Mouse (Mus musculus): ENCODE results near the gene Cyp4a31. TPM values are rescaled to one million over a fixed set of nuclear protein-coding genes. Genes with fewer than 3 reads are reported as not detected.
"Not testable (repeated sequence)": the region's sequence is repeated elsewhere in the genome, so short reads cannot be mapped to it uniquely, and the experiment has no call there.

The Cyp4a31 gene
- polyA plus RNA-seq, 1 experiment from 2014 or later, result not detected

DNA sequence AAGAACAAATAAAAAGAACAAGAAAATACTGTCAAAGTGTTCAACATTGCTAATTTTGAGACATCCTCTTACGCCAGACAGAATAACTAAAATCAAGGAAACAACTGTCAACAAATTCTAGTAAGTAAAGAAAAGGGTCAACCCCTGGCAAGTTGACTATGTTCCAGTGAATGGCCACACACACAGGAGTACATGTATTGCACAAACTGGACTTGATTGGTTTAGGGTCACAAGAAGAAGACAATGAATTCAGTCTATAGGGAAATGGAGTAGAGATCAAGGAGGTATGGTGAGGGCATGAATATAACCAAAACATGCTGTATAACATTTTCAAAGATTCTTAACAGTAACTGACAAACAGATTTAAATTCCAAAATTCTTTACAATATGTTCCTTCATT, 32.9 kb downstream of the Cyp4a31 start:
- H3K27ac ChIP-seq, result no peak overlapping the region

DNA sequence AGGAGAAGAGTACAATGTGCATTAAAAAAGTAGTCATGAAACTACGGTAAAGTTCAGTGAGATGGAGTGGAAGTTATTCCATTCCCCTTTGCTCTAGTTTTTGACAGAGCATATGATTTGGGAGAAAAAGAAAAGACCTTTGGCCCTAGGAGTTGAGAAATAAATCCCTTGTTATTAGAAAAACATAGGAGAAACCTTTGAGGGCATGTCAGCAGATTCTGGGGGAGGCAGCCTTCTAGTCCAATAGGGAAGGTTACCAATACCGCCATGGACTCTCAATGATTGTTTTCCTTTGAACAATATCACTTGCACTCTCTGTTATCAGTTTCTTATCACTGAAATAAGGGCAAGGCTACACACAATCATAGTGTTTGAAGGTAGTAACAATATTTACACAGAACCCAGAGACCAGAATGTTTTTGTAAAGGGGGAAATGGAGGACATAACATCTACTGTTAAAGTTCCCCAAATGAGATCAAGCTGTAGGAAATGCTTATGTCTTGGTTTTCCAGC, 33.4 kb downstream of the Cyp4a31 start:
- Histone ChIP-seq H3K27ac (no peak overlapping the region), H3K36me3 (ENCODE audit: inconsistent target) (no peaks in the 10 kb centered on the region), H3K4me3 (ENCODE audit: inconsistent target) (no peak overlapping the region), H3K79me2 (ENCODE audit: inconsistent target) (no peaks in the 10 kb centered on the region)
- WGBS (ENCODE audit: missing documents), result 79% methylated on average over 2 of the region's 2 CpGs

More for the DNA sequence above, 32.9 kb downstream of the Cyp4a31 start:
- Histone ChIP-seq H3K4me3 (ENCODE audit: inconsistent target) (no peak overlapping the region), H3K36me3 (ENCODE audit: inconsistent target) (no peaks in the 10 kb centered on the region), H3K79me2 (ENCODE audit: inconsistent target) (no peaks in the 10 kb centered on the region)
- 94% methylated on average over 1 of the region's 1 CpGs for WGBS (ENCODE audit: missing documents)

DNA sequence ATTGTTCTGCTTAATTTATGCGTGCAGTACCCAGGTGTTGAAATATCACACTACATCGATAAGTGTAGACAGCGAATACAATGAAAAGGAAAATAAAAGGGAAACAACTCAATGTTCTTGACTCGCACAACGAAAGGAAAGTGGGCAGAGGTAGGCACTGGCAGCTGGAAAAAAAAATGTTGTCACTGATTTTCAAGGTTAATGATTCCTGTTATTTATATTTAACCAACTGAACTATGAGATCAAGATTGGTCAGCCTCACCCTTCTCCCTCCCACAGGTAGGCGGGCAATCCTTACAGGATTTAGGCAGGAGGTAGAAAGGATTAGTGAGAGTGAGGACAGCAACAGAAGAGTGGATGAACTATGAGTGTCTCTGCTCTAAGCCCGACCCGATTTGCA, 37.2 kb downstream of the Cyp4a31 start, which contains the start of gene Cyp4a32:
Gene Cyp4a32, plus strand, starts transcription at position 359 of the 400 bp plus-strand sequence.
- not testable (repeated sequence) for H3K4me3 ChIP-seq (ENCODE audit: inconsistent target)
- WGBS (ENCODE audit: missing documents), result 97% methylated on average over 8 of the region's 8 CpGs

DNA sequence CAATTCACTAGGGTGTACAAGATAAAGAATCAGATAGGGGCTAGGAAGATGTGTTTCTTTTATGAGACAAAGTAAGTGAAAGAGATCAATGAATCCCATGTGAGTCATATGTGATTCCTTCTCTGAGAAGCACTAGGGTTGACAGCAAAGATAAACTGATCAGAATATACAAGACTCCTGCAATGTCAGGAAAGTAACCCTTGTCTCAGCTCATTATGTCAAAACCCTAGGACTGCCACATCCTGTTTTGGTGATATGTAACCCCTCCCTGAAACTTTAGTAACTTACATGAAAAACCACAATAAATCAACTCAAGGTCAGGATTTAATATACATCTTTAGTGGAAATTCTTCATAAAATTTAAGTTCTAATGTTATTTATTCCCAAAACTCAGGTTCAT, 50.6 kb downstream of the Cyp4a31 start:
- no peaks in the 10 kb centered on the region for H3K36me3 ChIP-seq (ENCODE audit: inconsistent target)
- H3K79me2 ChIP-seq (ENCODE audit: inconsistent target), result no peaks in the 10 kb centered on the region
- no peak overlapping the region for H3K4me3 ChIP-seq (ENCODE audit: inconsistent target)
- no peak overlapping the region for H3K27ac ChIP-seq

More for the DNA sequence above, 37.2 kb downstream of the Cyp4a31 start, which contains the start of gene Cyp4a32:
- H3K27ac ChIP-seq; H3K79me2 ChIP-seq (ENCODE audit: inconsistent target); H3K36me3 ChIP-seq (ENCODE audit: inconsistent target): not testable (repeated sequence)

DNA sequence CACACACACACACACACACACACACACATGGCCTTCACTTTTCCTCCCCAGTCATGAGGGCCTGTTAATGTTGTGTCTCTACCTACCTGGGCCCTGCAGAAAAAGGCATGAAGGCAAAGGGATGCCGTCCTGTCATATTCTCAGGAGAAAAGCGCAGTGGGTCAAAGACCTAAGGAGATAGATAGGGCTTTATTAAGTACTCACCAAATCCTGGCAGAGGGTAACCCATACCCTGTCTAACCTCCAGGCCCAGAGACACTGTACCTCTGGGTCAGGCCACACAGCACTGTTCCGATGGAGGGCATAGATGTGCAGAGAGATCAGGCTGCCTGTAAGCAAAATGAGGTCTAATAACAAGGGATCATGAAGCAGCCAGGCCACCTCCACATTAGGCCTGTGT, 62.1 kb downstream of the Cyp4a31 start:
- H3K27ac ChIP-seq; H3K79me2 ChIP-seq (ENCODE audit: inconsistent target); H3K4me3 ChIP-seq (ENCODE audit: inconsistent target); H3K36me3 ChIP-seq (ENCODE audit: inconsistent target): not testable (repeated sequence)
- WGBS (ENCODE audit: missing documents), result 90% methylated on average over 3 of the region's 3 CpGs

Other genes starting within 250 kb of the Cyp4a31 start
- gene Cyp4a12b, start 152.0 kb upstream of the Cyp4a31 start, polyA plus RNA-seq (2018), result not detected in 3 replicates
- not detected in 3 replicates for gene Cyp4a30b, start 111.0 kb upstream of the Cyp4a31 start, polyA plus RNA-seq (2018)
- gene Cyp4a14, start 67.5 kb upstream of the Cyp4a31 start, polyA plus RNA-seq (2018), result not detected in 3 replicates
- gene Cyp4a10, start 45.4 kb upstream of the Cyp4a31 start, polyA plus RNA-seq (2018), result not detected in 3 replicates
- gene Cyp4a32, start 37.3 kb downstream of the Cyp4a31 start, polyA plus RNA-seq (2018), result not detected in 3 replicates
- not detected in 3 replicates for gene Cyp4b1, start 84.1 kb downstream of the Cyp4a31 start, polyA plus RNA-seq (2018)
- 35.0 to 37.4 TPM (median 35.5 TPM) in 3 replicates for gene Efcab14, start 174.1 kb downstream of the Cyp4a31 start, polyA plus RNA-seq (2018)
- gene Tex38, start 217.4 kb downstream of the Cyp4a31 start, polyA plus RNA-seq (2018), result not detected in 3 replicates
- 16.5 to 19.3 TPM (median 19.0 TPM) in 3 replicates for gene Atpaf1, start 221.2 kb downstream of the Cyp4a31 start, polyA plus RNA-seq (2018)

Measured in macrophage (primary cell).